Mouse (Mus musculus): ENCODE measurements at regions not wholly inside any gene's neighbourhood (a gene's known extent, or its start where the extent isn't known, plus 50 kb on each side); places are given as distances from the start of the nearest gene placed in this dataset.
"Not testable (repeated sequence)": the region's sequence is repeated elsewhere in the genome, so short reads cannot be mapped to it uniquely, and the experiment has no call there.

DNA sequence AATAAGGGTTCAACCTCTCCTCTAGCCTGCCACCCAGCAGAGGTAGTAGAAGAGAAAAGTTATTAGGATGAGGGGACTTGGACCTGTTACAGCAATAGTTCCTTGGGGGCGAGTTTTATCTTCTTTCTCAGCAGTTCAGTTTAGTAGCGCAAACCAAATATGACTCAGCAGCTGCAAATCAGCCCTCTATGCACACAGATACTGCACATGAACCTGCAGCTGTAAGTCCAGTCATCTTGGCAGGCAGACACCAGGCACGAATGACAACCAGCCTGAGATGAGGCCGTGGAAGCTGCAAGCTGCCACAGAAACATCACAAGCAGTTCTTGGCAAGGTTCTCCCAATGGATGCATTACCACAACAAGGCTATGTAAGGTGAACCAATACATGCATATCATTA is 327.0 kb upstream of the Akr1e1 start:
- DNase-seq = no peak

DNA sequence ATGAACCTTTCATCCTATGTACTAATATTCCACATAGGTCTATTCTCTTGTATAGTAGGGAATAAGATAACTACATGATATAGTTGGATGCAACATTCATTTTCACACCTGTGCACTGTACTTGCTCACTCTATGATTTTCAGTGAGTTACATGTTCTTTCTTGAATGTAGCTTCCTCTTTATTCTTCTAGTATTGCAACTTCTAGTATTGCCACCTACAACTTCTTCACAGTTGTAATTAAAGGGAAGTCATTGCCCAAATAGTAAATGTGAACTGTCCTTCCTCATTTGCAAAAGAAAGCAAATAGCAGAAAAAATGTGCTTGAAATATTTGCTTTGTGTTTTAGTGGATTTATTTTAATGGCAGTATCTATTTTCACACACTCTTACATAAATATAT is 330.9 kb upstream of the Akr1e1 start:
- DNase-seq = no peak

DNA sequence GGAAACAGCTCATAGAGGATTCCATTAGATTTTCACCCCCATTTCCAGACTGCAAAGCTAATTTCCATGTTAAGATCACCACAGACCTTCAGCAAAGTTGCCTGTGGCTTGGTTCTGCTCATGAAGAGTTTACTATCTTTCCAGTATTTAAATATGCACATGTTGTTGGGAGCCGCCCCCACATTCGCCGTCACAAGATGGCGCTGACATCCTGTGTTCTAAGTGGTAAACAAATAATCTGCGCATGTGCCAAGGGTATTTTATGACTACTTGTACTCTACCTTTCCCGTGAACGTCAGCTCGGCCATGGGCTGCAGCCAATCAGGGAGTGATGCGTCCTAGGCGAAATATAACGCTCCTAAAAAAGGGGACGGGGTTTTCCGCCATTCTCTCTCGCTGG is 333.5 kb upstream of the Akr1e1 start:
- DNase-seq = peak; percentile 39

DNA sequence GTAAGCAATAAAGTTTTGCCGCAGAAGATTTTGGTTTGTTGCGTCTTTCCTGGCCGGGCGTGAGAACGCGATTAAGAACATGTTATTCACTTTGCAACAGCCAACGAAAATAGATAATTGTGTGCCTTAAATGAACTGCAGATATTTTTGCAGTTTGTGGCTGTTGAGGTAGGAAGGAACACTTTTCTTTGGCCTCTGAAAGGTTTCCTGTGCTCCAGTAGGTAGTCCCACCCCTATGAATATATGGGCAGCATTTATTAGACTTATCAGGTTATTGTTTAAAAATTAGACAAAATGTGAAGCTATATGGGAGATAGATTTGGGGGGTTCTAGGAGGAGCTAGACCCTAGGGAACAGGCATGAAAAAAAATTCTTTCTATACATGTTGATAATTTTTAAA is 334.1 kb upstream of the Akr1e1 start:
- no peak for DNase-seq

GRCm38 (mm10) chr13:4955384-4955783 is 346.4 kb upstream of the Akr1e1 start:
- no peak for DNase-seq

DNA sequence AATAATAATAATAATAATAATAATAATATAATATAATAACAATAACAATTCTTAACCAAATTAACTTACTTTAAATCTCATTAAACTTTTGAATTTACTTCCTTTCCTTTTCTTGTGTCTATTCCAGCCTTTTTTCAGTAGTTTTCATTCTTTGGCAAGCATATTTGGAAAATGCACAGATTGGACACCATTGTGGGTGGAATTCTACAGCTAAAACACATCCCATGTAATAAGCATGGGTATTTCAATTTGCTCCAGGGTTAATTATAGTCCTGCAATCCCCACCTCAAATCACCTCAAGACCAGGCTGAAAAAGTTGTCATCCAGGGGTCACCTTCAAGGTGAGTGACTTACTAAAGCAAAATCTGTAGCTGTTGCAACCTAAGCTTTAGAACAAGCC is 355.9 kb upstream of the Akr1e1 start:
- no peak for DNase-seq

- no peak for DNase-seq
Measured at GRCm38 (mm10) chr13:4970081-4970892, 361.3 kb upstream of the Akr1e1 start.

GRCm38 (mm10) chr13:4971472-4972067 is 362.6 kb upstream of the Akr1e1 start:
- no peak for DNase-seq

GRCm38 (mm10) chr13:4992876-4993275 is 383.9 kb upstream of the Akr1e1 start:
- no peak for DNase-seq

- no peak for DNase-seq
Measured at GRCm38 (mm10) chr13:5008296-5008695, 399.3 kb upstream of the Akr1e1 start.

DNA sequence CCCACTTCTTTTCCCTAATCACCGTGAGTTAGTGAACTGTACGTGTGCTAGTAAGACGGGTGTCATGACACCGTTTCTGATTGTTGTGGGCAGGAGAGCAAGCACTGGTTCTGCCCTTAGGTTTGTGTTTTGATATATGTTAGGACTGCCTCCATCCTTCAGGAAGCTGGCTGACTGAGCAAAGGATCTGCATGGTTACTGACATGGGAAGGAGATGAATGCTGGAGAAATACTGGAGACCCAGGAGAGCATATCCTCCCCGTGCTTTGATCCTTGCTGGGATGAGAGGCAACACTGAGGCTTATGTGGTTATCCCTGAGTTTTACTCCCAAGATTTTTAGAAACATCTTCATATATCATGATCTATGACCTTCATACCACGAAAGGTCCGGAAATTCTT is 413.5 kb upstream of the Akr1e1 start:
- DNase-seq = no peak

DNA sequence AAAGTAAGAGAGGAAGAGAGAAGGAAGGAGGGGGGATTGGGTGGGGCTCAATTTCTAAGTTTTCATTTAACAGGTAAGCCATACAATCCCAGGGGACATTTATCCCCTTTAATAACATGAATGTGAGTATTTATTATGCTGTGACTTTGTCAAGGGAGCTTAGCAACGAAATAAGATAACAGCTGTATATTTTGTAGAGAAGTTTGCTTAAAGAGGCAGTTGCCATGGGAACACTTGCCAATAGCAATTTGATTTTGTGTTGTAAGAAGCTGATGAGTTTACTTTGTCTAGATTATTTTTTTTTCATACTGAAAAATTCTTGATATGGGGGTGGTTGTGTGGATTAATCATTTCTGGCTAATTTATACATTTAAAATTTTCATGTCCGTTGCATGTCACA is 450.9 kb upstream of the Akr1e1 start:
- no peak for DNase-seq

DNA sequence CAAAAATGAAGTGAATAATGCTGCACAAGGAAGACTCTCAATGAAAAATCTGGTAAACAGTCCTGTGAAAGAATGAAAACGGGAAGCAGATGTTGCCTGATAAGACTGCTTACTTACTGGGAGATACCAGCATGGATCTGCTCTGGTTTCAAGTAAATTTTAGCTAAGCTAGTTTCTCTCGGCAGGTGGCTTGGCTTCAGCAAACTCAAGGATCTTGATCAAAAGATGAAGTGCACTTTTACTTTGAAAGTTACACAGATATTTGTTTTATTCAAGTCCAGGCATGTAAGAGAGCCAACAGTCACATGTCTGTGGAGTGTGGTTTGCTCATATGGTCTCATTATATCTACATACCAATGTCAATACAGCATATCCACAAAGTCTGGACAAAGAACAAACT is 451.5 kb upstream of the Akr1e1 start:
- no peak for DNase-seq

- no peak for DNase-seq
Measured at GRCm38 (mm10) chr13:5107454-5107853, 498.5 kb upstream of the Akr1e1 start.

DNA sequence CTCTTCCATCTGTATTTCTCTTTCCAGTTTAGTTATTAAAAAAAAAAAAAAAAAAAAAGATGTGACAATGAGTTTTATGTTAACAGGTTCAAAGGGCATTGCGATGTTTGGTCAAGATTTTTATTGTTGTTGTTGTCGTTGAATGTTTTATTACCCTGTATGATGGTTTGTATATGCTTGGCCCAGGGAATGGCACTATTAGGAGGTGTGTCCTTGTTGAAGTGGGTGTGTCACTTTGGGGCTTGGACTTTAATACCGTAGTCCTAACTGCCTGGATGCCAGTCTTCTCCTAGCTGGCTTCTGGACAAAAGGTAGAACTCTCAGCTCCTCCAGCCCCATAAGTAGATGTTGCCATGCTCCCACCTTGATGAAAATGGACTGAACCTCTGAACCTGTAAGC is 545.9 kb upstream of the Akr1e1 start:
- DNase-seq = no peak

- DNase-seq = no peak
Measured at GRCm38 (mm10) chr13:5159765-5160684, 551.1 kb upstream of the Akr1e1 start.

GRCm38 (mm10) chr13:5166716-5167115 is 557.7 kb upstream of the Akr1e1 start:
- no peak for DNase-seq

- DNase-seq = no peak
Measured at GRCm38 (mm10) chr13:5178996-5179395, 570.0 kb upstream of the Akr1e1 start.

GRCm38 (mm10) chr13:5179552-5179951 is 570.6 kb upstream of the Akr1e1 start:
- DNase-seq = no peak

GRCm38 (mm10) chr13:5185237-5185800 is 576.3 kb upstream of the Akr1e1 start:
- not testable (repeated sequence) for DNase-seq

- no peak for DNase-seq
Measured at GRCm38 (mm10) chr13:5202736-5203135, 593.8 kb upstream of the Akr1e1 start.

DNA sequence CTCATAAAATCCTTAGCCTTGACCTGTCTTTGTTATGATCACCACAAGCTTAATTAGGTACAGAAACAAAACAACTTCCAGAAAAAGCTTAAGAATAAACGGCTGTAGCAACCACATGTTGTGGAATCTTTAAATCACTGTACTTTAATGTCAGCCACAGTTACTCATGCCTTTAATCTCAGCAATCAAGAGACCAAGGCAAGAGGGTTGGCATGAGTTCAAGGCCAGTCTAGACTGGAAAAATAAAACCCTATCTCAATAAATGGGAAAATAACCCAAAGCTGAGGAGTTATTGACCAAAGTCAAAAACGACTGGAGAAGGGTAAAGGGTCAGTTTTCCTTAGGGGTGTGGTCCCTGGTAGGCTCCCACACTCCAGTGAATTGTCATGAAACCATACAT is 595.2 kb upstream of the Akr1e1 start:
- no peak for DNase-seq

GRCm38 (mm10) chr13:5211659-5212058 is 602.7 kb upstream of the Akr1e1 start:
- DNase-seq = no peak

All from kidney, adult 18-20 months (tissue).